Mouse (Mus musculus) CH12.LX (cell line): ENCODE data around the gene Dnah3. TPM values are rescaled to one million over a fixed set of nuclear protein-coding genes. Genes with fewer than 3 reads are reported as not detected.

Experiments used
- DNase-seq: peaks from one replicate; pipeline ENCODE4 v3.0.0-alpha.2; 2013; ENCODE audit errors: extremely low read depth
- H3K27ac ChIP-seq: 2 replicates; pipeline ENCODE4 v1.5.1; 2012; ENCODE audit warnings: low read depth, mild to moderate bottlenecking, control low read depth, moderate library complexity; ENCODE audit not compliant: insufficient read depth
- H3K27me3 ChIP-seq: replicated peaks from 2 replicates; pipeline ENCODE3; 2012; ENCODE audit warnings: inconsistent platforms
- H3K36me3 ChIP-seq, 2 experiments: replicated peaks in 1 of 2; 2 replicates each; pipeline versions ENCODE3 to v1.6.1; 2012; ENCODE audit warnings: inconsistent platforms in 1 of 2, low read length in 1 of 2, mild to moderate bottlenecking in 1 of 2, mixed read lengths in 1 of 2, moderate library complexity in 1 of 2; ENCODE audit not compliant: control insufficient read depth in 1 of 2, insufficient read depth in 1 of 2
- H3K4me1 ChIP-seq, 2 experiments: 2 replicates each; pipeline ENCODE4 v1.6.1; 2012; ENCODE audit warnings: inconsistent platforms in 1 of 2, moderate library complexity in 1 of 2; ENCODE audit not compliant: insufficient read depth in 2 of 2, control insufficient read depth in 1 of 2
- H3K4me2 ChIP-seq: 2 replicates; pipeline ENCODE4 v1.6.1; 2012; ENCODE audit warnings: low read depth, mild to moderate bottlenecking, control low read depth; ENCODE audit not compliant: poor library complexity, insufficient read depth, severe bottlenecking
- H3K4me3 ChIP-seq, 3 experiments: fragments of 150-350 bp in 1 of 3; sonication (generic) in 1 of 3; replicated peaks in 1 of 3; 2 replicates each; pipeline versions ENCODE3 to v1.5.1; 2011 to 2012; ENCODE audit warnings: low read depth in 2 of 3, low read length in 2 of 3, mild to moderate bottlenecking in 2 of 3, moderate library complexity in 2 of 3, control low read depth in 1 of 3, improper control_type of control experiment in 1 of 3, inconsistent platforms in 1 of 3, mixed read lengths in 1 of 3; ENCODE audit not compliant: poor library complexity in 1 of 3
- H3K79me2 ChIP-seq: replicated peaks from 2 replicates; pipeline ENCODE4 v1.6.1; 2012; ENCODE audit warnings: mild to moderate bottlenecking, moderate library complexity; ENCODE audit not compliant: control insufficient read depth, poor library complexity, insufficient read depth, severe bottlenecking; ENCODE audit errors: extremely low read depth
- H3K9ac ChIP-seq: 2 replicates; pipeline ENCODE4 v1.6.1; 2012; ENCODE audit warnings: low read depth, mild to moderate bottlenecking, control low read depth, moderate library complexity; ENCODE audit not compliant: insufficient read depth
- H3K9me3 ChIP-seq: replicated peaks from 2 replicates; pipeline ENCODE3; 2012; ENCODE audit warnings: low read length, inconsistent platforms, mixed read lengths
- BHLHE40 ChIP-seq: IDR thresholded peaks from 2 replicates; pipeline ENCODE4 v1.6.1; 2011; ENCODE audit warnings: mild to moderate bottlenecking, low read depth, low read length, improper control_type of control experiment
- E2F4 ChIP-seq: IDR thresholded peaks from 2 replicates; pipeline ENCODE4 v1.6.1; 2011; ENCODE audit warnings: low read depth, low read length, improper control_type of control experiment; ENCODE audit not compliant: insufficient replicate concordance
- EP300 ChIP-seq: IDR thresholded peaks from 2 replicates; pipeline ENCODE4 v1.6.1; 2011; ENCODE audit warnings: low read length, improper control_type of control experiment
- JUN ChIP-seq: IDR thresholded peaks from 2 replicates; pipeline ENCODE4 v1.6.1; 2011; ENCODE audit warnings: low read depth, mild to moderate bottlenecking, low read length, improper control_type of control experiment, moderate library complexity; ENCODE audit not compliant: insufficient read depth
- KAT2A ChIP-seq: IDR thresholded peaks from 2 replicates; pipeline ENCODE4 v1.6.1; 2012; ENCODE audit warnings: low read length, improper control_type of control experiment, inconsistent platforms; ENCODE audit not compliant: insufficient replicate concordance
- MAFK ChIP-seq: IDR thresholded peaks from 2 replicates; pipeline ENCODE4 v1.6.1; 2011; ENCODE audit warnings: low read length, improper control_type of control experiment; ENCODE audit not compliant: insufficient replicate concordance
- MAX ChIP-seq: IDR thresholded peaks from 2 replicates; pipeline ENCODE4 v1.6.1; 2011; ENCODE audit warnings: low read length, improper control_type of control experiment
- MAZ ChIP-seq: IDR thresholded peaks from 2 replicates; pipeline ENCODE4 v1.6.1; 2012; ENCODE audit warnings: low read depth, mild to moderate bottlenecking, inconsistent platforms, low read length, improper control_type of control experiment, moderate library complexity
- MYC ChIP-seq: IDR thresholded peaks from 2 replicates; pipeline ENCODE4 v1.6.1; 2011; ENCODE audit warnings: low read depth, mild to moderate bottlenecking, improper control_type of control experiment, low read length
- PAX5 ChIP-seq: IDR thresholded peaks from 2 replicates; pipeline ENCODE4 v1.6.1; 2012; ENCODE audit warnings: low read length, inconsistent platforms, mixed read lengths
- POLR2A ChIP-seq: IDR thresholded peaks from 2 replicates; pipeline ENCODE4 v1.6.1; 2011; ENCODE audit warnings: low read depth, mild to moderate bottlenecking, improper control_type of control experiment, low read length
- POLR2AphosphoS2 ChIP-seq: IDR thresholded peaks from 2 replicates; pipeline ENCODE4 v1.6.1; 2011; ENCODE audit warnings: low read depth, low read length, improper control_type of control experiment
- RAD21 ChIP-seq: IDR thresholded peaks from 2 replicates; pipeline ENCODE4 v1.6.1; 2011; ENCODE audit warnings: low read depth, mild to moderate bottlenecking, low read length, improper control_type of control experiment, moderate library complexity
- RCOR1 ChIP-seq: conservative IDR thresholded peaks from 2 replicates; pipeline ENCODE4 v1.6.1; 2012; ENCODE audit warnings: low read depth, mild to moderate bottlenecking, inconsistent platforms, low read length, improper control_type of control experiment
- SIN3A ChIP-seq: IDR thresholded peaks from 2 replicates; pipeline ENCODE4 v1.6.1; 2012; ENCODE audit warnings: low read length, improper control_type of control experiment, inconsistent platforms
- SMC3 ChIP-seq: IDR thresholded peaks from 2 replicates; pipeline ENCODE4 v1.6.1; 2011; ENCODE audit warnings: low read depth, low read length, improper control_type of control experiment
- TBP ChIP-seq: conservative IDR thresholded peaks from 2 replicates; pipeline ENCODE4 v1.6.1; 2011; ENCODE audit warnings: low read depth, low read length, improper control_type of control experiment
- TCF12 ChIP-seq: IDR thresholded peaks from 2 replicates; pipeline ENCODE4 v1.6.1; 2014; ENCODE audit warnings: low read depth, mild to moderate bottlenecking, inconsistent platforms, low read length, improper control_type of control experiment
- UBTF ChIP-seq: IDR thresholded peaks from 2 replicates; pipeline ENCODE4 v1.6.1; 2012; ENCODE audit warnings: low read depth, mild to moderate bottlenecking, inconsistent platforms, low read length, improper control_type of control experiment, moderate library complexity
- USF1 ChIP-seq: IDR thresholded peaks from 2 replicates; pipeline ENCODE4 v1.6.1; 2014; ENCODE audit warnings: low read depth, mild to moderate bottlenecking, inconsistent platforms, low read length, improper control_type of control experiment
- USF2 ChIP-seq: conservative IDR thresholded peaks from 2 replicates; pipeline ENCODE4 v1.6.1; 2011; ENCODE audit warnings: low read depth, low read length, improper control_type of control experiment
- ZC3H11A ChIP-seq: IDR thresholded peaks from 2 replicates; pipeline ENCODE4 v1.6.1; 2012; ENCODE audit warnings: low read depth, mild to moderate bottlenecking, inconsistent platforms, low read length, improper control_type of control experiment
- ZKSCAN1 ChIP-seq: IDR thresholded peaks from 2 replicates; pipeline ENCODE4 v1.6.1; 2012; ENCODE audit warnings: low read depth, inconsistent platforms, low read length, improper control_type of control experiment, borderline replicate concordance
- ZNF384 ChIP-seq: IDR thresholded peaks from 2 replicates; pipeline ENCODE4 v1.6.1; 2012; ENCODE audit warnings: low read depth, low read length, improper control_type of control experiment, inconsistent platforms
- dilution Hi-C: fragments of 300-500 bp; cut with MboI; formaldehyde crosslinking; loops from 2 replicates; pipeline ENCODE4 v1.14.3; 2020; ENCODE audit warnings: low sequenced_read_pairs; ENCODE audit not compliant: extremely low pct_unique_long_range_greater_than_20kb, extremely low pct_ligation_motif_present
- in situ Hi-C: fragments of 300-500 bp; cut with MboI; formaldehyde crosslinking; loops from 3 replicates; pipeline ENCODE4 v1.14.3; 2019; ENCODE audit warnings: low sequenced_read_pairs, low pct_ligation_motif_present, low pct_unique_long_range_greater_than_20kb, mixed read lengths
- polyA plus RNA-seq: library from polyadenylated mRNA; unstranded; fragments of >175 nt; gene quantifications from 2 replicates; pipeline ENCODE4 v1.2.1, GENCODE M21; 2012; ENCODE audit warnings: low read depth; ENCODE audit not compliant: insufficient read length
- total RNA-seq, 2 experiments: library from RNA; depleted of rRNA; stranded (reverse); fragments of 300-350 nt in 1 of 2; fragments of >200 nt in 1 of 2; gene quantifications; 2 replicates each; pipeline ENCODE4 v1.2.3; 2012 to 2014

Dnah3 gene
- total and polyA plus RNA-seq, 3 experiments, result not detected

DNA sequence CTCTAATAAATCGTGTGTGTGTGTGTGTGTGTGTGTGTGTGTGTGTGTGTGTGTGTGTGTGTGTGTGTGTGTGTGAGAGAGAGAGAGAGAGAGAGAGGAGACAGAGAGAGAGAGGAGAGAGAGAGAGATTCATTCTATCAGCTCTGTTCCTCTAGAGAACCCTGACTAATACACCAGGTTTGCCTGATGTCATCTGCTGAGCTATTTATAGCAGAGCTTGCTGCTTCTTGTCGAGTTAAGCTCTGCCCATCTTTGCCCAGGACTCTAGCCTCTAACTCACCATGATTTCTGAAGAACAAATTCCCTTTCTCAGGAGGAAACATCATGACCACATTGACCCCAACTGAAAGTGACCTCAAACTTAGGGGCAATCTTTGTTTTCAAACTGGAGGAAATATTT is 174.6 kb downstream of the Dnah3 start (continued):
- TF ChIP-seq E2F4, result no peak
- no peak for TF ChIP-seq EP300
- TF ChIP-seq RCOR1, result no peak

DNA sequence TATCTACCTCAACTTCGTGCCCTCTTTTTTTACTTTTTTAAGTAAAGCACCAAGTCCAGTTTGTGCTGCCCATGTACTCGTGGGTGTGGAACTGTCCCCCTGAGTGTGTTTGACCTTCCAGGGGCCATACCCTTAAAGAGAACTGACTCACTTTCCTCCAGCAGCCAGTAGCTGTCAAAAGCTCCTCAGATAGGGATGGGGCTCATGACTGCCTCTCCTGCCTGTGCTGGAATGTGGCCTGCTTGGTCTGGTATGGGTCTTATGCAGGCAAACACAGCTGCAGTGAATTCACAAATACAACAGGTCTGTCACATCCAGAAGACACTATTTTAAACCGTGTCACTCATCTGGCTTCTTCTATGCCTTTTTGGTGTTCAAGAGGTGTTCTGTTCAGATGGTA is 183.4 kb downstream of the Dnah3 start:
- H3K27me3 ChIP-seq, result no peaks in the 10 kb centered on the region
- no peak overlapping the region for H3K9ac ChIP-seq
- H3K4me2 ChIP-seq, result no peak overlapping the region
- H3K9me3 ChIP-seq, result no peaks in the 10 kb centered on the region
- no peak overlapping the region for H3K27ac ChIP-seq
- dilution Hi-C loops, result no loop called here
- no peaks in the 10 kb centered on the region for H3K79me2 ChIP-seq
- in situ Hi-C loops, result no loop called here
- DNase-seq, result no peak
- TF ChIP-seq TCF12 (no peak), MAZ (no peak), SIN3A (no peak), PAX5 (no peak), ZKSCAN1 (no peak), USF1 (no peak), RAD21 (no peak), POLR2A (no peak), TBP (no peak), RCOR1 (no peak), MAX (no peak), BHLHE40 (no peak)
- TF ChIP-seq, all 38 proteins: peak for 0
- Histone ChIP-seq H3K36me3 (no peaks in the 10 kb centered on the region), H3K4me1 (peaks cover 5 to 6% of the 10 kb centered on the region in 2 experiments), H3K4me3 (no peak overlapping the region)

DNA sequence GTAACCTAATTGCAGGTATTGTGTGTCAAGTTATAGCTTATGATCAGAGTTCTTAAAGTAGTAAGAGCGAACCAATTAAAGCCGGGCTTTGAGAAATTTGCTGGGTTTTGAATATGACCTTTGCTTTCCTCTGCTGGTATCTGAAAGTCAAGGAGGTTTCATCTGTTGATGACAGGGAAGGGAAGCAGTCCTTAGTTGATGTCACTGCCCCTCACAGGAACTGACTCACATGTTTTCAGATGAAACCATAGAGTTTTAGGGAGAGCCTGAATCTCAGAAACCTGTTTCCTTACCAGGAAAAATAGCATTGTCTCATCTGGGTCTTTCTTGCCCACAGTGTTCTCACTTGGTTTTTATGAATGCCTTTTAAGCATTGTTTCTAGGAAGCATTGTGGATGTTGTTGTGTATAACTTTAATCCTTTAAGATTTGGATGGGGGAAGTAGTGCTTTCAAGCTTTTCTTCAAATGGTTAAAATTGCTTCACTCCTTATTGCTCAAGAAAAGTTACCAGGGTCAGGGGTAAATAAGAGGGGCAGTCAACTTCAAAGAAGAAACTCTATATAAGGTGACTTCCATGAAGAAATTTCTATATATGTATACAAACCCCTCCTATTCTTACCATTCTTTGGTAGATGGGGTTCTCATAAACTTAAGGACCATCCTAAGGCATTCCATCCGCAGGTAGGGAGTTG is 188.4 kb downstream of the Dnah3 start:
- no peak overlapping the region for H3K9ac ChIP-seq
- DNase-seq, result no peak
- H3K36me3 ChIP-seq, result no peaks in the 10 kb centered on the region
- H3K4me3 ChIP-seq, result no peak overlapping the region
- 0 out of 4 replicates have a peak, but pooled peaks cover 0 to under 1% of the 10 kb centered on the region in 2 experiments for H3K4me1 ChIP-seq
- in situ Hi-C loops (no loop called here), dilution Hi-C loops (no loop called here)
- no peaks in the 10 kb centered on the region for H3K9me3 ChIP-seq
- H3K4me2 ChIP-seq, result no peak overlapping the region
- no peak overlapping the region for H3K27ac ChIP-seq
- no peaks in the 10 kb centered on the region for H3K27me3 ChIP-seq
- TF ChIP-seq MAZ, result no peak
- no peak for TF ChIP-seq MAX
- TF ChIP-seq ZNF384, result no peak
- no peak for TF ChIP-seq USF1
- no peak for TF ChIP-seq MAFK
- TF ChIP-seq E2F4, result no peak
- TF ChIP-seq POLR2AphosphoS2, result no peak
- no peak for TF ChIP-seq BHLHE40
- no peak for TF ChIP-seq JUN
- no peak for TF ChIP-seq UBTF
- no peak for TF ChIP-seq USF2
- TF ChIP-seq KAT2A, result no peak
- no peak for TF ChIP-seq RCOR1
- no peak for TF ChIP-seq MYC
- no peak for TF ChIP-seq RAD21
- no peak for TF ChIP-seq SMC3
- no peak for TF ChIP-seq ZC3H11A
- no peak for TF ChIP-seq TBP
- TF ChIP-seq PAX5, result no peak
- TF ChIP-seq ZKSCAN1, result no peak
- no peaks in the 10 kb centered on the region for H3K79me2 ChIP-seq
